Mouse (Mus musculus) thymus, adult 2 months (tissue): Measurements from ENCODE around the gene Nol4l.

Experiments
- CTCF ChIP-seq: fragments of 200-500 bp; IDR thresholded peaks from 2 replicates; pipeline ENCODE4 v1.5.1; 2012; ENCODE audit warnings: mild to moderate bottlenecking, control low read depth, low read length, moderate library complexity, borderline replicate concordance; ENCODE audit not compliant: control insufficient read depth, poor library complexity, insufficient read depth; ENCODE audit errors: extremely low read depth
- POLR2A ChIP-seq: fragments of 200-500 bp; IDR thresholded peaks from 2 replicates; pipeline ENCODE4 v1.6.1; 2012; ENCODE audit warnings: mild to moderate bottlenecking, low read length, control low read depth, moderate library complexity; ENCODE audit not compliant: control insufficient read depth, poor library complexity, insufficient read depth; ENCODE audit errors: extremely low read depth

DNA sequence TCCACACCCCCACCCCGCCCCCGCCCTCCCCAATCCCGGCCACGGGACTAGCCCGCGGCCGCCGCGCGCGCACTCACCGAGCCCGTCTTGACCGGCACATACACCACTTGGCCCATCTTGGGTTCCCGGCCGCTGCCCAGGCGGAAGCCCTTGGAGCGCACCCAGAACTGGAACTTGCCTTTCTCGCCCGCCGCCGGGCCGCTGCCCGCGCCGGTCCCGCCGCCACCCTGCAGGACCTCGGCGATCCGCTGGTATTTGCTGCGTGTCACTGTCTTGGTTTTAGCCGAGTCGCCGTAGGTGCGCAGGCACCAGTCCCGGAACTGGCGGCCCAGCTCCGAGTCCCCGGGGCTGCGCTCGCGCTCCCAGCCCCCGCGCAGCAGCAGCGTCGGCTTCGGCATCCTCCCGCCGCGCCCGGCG lies 398 bp downstream of the Nol4l start:
- no peak for TF ChIP-seq POLR2A
- TF ChIP-seq CTCF: no peak
